Mouse (Mus musculus) 3134 (cell line): ENCODE measurements around the gene Zmym2.
"Not testable (repeated sequence)": the region's sequence is repeated elsewhere in the genome, so short reads cannot be mapped to it uniquely, and the experiment has no call there.

Source experiments
- DNase-seq: peaks from one replicate; pipeline ENCODE4 v3.0.0-alpha.2; 2011; ENCODE audit warnings: low spot score; ENCODE audit not compliant: insufficient read length; ENCODE audit errors: extremely low read depth

The Zmym2 gene

DNA sequence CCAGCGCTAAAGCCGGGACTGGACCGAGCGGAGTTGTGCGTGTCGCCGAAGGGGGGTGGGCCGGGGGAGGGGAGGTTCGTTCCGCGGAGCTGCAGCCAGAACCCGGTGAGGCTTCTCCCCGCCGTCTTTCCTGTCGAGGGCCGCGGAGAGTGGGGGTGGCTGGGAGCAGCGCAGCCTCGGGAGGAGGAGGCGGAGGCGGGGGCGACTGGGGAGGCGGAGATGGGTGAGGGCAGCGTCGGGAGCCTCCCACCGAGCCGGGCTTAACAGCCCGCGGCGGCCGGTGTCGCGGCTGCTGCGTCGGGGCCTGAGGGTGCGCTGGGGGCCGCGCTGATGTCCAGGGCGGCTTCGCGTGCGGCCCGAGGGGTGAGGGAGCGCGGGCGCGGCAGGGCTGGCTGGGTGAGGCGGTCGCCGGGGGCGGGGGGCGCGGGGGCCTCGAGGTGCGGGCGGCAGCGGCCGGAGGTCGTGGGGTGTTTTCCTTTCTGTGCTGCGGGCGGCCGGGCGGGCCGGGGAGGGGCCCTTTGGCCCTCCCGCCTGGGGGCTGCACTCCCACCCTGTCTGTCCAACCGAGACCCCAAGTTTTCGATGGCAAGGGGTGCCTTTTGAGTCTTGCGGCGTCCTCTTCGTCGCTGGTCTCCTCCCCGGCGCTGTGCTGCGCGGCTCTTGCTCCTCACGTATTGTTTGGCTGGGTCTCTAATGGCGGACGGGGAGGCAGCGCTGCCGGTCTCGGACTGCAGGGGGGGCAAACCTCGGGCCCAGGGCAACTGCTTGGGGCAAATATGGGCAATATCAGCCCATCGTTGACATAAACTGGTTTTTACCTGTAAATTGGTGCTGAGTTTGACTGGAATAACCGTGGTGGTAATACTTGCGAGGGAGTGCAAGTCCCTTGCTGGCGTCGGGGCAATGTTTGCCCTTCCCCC, at the start of gene Zmym2:
Gene Zmym2 (plus strand): TSS at position 60 of the 920 bp plus-strand sequence.
- DNase-seq, result peak; percentile 80

DNA sequence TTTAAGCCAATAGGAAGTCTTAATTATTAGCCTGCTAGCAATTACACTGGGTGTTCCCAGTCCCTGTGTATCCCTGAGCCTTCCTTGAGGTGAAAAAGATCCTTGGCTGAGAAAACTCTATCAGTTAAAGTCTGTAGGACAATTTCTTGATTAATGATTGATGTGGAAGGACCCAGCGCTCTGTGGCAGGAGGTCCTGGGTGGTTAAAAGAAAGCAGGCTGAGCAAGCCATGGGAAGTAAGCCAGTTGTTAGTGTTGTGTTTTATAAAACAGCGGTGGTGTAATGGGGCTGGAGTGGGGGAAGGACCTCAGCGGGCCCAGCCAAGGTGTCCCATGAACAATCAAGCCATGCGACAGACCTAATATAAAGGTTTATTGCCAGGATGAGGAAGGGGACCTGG, 42.4 kb upstream of the Zmym2 start:
- DNase-seq, result no peak

DNA sequence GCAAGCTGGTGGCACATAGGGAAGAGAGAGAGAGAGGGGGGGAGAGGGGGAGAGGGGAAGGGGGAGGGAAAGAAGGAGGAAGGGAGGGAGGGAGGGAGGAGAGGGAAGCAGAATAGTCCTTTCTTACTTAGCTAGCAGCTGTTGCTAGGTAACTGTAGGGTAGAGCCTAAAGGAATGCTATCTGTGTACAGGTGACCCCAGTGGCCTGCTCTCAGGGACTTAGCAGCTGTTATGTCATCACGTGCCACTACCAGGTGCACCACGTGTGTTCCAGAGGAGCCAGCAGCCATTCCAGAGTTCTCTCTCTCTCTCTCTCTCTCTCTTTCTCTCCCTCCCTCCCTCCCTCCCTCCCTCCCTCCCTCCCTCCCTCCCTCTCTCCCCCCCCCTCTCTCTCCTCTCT, 41.9 kb upstream of the Zmym2 start:
- no peak for DNase-seq

DNA sequence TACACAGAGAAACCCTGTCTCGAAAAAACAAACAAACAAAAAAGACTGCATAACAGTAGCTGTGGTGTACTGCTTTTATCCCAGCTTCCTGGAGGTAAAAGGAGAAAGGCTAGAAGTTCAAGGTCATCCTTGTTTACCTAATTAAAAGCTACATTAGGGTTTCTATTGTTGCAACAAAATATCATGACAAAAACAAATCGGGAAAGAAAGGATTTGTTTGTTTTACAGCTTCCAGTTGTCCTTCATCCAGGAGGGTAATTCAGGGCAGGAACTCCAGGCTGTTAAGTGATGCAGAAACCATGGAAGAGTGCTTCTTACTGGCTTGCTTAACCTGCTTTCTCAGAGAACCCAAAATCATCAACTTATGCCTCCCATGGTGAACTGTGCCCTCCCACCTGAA, 38.1 kb upstream of the Zmym2 start:
- no peak for DNase-seq

DNA sequence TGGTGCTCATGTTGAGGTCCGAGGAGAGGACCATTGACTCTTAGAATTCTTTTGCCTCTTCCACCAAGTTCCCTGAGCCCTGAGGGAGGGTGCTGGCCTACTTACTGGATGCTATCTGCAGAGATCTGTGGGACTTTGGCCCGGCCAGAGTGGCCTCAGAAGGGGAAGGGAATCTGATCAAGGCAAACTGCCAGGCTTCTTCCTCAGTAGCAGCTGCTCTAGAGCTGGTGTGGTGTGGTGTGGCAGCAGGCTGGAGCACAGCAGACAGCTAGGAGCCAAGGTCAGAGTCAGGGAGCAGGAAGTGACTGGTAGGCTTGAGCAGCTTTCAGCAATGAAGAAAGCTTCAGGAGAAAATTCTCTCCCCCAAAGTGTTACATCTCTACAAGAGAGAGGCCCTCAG, 36.8 kb upstream of the Zmym2 start:
- DNase-seq, result no peak

DNA sequence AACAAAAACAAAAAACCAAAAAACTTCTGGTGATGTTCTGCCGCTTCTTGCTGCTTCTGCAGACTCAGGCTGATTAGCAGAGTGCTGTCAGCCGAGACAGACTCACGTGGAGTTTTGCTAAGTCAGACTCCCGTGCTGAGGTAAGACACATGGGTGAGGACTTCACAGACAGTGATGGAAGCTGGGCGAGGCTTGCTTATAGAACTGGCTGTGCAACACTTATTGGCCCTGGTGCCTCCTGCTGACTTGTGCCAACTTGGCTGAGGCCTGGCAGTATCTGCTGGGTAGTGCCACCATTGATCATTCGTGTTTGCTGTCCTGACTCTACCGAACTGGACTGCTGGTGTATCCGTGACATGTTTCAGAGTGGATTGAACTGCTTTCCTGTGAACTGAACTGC, 22.4 kb upstream of the Zmym2 start:
- DNase-seq, result no peak

DNA sequence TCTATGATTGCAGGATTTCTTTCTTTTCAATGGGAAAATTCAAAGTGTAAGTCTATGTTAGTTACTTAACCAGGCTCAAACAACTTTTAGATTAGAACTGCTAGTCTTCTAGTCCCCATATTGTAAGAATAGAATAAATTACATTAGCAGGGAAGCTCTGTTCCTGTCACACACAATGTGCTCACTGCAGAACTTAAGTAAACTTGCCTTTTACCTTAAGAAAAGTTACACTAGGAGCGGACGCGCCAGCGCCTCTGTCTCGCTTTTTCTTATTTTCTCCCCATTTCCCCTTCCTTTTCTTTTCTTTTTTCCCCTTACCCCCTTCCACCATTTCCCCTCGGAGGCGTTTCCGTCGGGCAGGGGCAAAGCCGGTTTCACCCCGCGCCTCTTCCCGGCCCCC, 21.8 kb upstream of the Zmym2 start:
- DNase-seq, result no peak

DNA sequence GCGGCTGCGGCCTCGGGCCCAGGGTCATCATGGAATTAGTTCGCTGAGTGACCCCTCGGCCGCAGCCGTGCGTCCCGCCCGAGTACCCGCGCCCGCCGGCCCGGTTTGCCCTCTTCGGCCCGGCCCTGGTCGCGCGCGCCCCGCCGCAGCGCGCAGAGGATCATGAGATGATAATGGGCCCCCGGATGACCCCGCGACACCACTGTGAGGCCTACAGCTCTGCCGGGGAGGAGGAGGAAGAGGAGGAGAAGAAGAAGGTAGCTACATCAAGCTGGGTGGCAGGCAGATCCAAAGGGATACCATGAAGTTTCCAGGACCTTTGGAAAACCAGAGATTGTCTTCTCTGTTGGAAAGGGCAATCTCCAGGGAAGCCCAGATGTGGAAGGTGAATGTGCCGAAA, 21.3 kb upstream of the Zmym2 start:
- not testable (repeated sequence) for DNase-seq

DNA sequence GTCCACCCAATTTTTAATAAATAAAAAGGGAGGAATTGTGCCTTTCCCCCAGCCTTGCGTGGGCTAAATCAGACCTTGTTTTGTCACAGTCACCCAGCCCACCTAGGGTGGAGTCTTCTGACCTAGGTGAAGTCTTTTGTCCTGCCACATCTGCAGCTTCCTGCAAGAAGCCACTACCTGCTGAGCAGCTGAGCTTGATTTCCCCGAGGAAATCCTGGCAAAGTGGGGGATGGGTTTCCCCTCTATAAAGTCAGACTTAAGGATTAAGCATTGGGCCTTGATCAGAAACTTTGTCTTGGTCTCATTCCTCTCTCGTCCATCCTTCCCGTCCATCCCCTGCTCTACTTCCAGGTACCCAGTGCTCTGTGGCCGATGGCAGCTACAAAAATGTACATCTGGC, 12.9 kb upstream of the Zmym2 start:
- no peak for DNase-seq

DNA sequence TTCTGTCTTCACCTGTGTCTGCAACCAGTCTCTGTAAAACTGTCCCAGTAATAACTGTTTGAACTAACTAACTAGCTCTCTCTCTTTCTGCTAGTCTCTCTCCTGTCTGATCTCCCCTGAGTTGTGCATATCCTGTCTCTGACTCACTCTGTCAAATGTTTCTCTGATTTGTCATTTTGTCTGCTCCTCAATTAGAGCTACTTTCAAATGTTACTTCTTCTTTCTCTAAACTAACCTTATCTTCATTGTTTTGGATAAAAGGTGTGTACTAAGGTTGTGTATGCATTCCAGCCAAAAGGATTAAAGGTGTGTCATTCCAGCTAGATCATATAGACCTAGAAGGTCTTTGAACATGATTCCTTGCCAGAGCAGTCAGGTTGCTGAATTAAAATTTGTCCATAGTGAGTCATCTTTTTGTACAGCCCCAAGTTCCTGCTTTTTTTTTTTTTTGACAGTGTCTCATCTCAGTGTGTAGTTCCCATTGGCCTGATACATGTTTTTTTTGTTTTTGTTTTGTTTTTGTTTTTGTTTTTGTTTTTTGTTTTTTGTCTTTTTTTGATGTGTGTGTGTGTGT, 10.8 kb upstream of the Zmym2 start:
- peak; percentile 62 for DNase-seq

DNA sequence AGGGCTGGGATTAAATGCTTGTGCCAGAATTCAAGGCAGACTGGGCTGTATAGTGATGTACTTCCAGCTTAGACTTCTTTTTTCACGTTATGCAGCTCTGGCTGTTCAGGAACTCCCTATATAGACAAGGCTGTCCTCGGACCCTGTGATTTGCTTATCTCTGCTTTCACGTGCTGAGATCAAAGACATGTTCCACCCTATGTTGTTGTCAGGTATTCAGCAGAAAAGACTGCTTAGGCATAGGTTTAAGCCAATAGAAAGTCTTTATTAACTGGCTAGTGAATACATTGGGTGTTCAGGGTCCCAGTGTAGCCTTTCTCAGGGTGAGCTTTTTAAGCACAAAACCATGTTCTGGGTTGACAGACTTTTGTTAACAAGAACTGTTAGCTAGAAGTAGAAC, 5.2 kb upstream of the Zmym2 start:
- no peak for DNase-seq

DNA sequence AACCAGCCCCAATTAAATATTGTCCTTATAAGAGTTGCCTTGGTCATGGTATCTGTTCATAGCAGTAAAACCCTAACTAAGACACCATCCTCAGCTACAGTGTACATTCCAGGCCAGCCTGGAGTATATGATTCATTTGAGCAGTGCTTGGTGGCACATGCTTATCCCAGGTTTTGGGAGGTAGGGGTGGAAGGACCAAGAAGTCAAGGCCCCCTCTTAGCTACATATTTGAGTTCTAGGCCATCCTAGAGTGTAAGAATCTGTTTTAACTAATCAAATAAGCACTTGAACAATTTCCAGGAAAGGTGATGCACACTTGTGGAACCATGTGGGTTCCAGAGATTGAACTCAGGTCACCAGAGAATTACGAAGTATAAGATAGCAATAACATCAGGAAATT, 3.0 kb upstream of the Zmym2 start:
- DNase-seq, result no peak

DNA sequence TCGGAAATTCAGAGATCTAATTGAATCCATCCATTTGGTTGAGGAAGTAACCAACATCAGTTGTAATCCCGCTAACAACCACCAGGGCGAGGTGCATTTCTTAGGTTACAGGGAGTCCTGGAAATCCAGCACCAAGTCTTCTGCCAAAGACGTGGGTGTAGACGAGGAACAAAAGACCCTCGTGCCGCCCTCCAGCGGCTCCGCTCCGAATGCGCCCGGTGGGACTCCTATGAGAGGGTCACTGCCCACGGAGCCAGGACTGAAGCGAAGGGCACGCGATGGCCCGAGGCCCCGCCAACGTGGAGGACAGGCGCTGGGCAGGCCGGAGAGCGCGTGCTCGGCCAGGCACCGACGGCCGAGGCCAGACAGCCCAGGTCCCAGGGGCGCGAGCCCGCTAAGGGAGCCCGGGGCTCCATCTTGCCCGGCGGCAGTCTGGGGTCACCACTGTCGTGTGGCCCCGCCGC, 1.1 kb upstream of the Zmym2 start:
- DNase-seq, result peak; percentile 76

DNA sequence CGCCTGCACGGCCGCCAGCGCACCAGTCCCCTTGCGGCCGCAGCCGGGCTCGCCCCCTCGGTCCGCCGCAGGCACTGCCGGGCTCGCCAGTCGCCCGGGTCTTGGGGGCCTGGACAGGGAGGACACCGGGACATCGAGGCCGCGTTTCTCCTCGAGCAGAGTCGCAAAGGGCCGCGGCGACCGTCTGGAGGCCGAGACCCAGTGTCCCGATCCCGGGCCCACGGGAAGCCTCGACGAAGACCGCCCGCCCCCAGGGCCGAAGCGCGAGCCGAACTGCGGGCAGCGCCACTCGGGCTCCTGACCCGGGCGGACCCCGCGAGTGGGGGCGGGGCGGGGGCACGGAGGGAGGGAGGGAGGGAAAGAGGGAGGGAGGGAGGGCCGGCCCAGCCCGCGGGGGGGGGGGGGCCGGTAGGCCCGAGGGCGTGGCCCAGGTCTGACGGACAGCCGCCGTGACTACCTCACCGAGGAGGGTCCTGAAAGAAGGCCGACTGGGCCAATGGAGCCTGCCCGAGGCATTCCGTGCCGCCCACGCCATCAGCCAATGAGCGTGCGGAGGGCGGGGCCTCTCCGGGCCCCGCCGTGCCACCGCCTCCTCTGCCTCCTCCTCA, 363 bp upstream of the Zmym2 start:
- DNase-seq, result peak; percentile 74

DNA sequence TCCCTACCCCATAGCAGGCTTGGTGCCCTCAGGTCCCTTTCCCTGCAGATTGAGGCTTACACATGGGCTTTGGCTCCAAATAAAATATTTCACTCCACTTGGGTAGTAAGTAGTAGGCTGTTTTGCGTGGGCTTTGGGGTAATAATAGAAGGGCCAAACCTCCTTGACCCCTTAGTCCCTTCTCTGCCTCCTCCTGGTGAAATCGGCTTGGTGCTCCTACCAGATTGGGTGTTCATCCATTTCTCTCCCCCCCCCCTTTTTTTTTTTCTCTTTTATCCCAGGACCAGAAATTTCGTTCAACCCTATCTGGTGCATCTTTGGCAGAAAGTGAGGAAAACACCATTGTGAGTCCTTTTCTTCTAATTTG, 1.0 kb downstream of the Zmym2 start:
- no peak for DNase-seq

DNA sequence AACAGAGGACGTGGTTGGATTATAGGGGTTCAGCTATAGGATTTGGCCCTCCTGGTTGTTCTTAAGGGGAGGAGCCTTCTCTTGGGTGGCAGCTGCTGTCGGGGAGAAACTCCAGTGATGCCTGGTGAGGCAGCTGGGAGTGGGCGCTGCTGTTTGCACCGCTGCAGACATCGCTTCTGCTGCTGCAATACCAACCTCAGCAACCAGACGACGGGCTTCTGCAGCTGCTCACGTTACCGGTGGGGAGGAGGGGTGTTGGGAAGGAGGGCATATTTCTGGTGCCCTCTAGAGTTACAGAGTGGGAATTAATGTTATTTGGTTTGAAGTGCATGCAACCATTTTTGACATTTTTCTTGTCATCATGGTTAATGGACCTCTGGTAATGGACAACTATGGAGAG, 1.4 kb downstream of the Zmym2 start:
- DNase-seq, result peak; percentile 70

DNA sequence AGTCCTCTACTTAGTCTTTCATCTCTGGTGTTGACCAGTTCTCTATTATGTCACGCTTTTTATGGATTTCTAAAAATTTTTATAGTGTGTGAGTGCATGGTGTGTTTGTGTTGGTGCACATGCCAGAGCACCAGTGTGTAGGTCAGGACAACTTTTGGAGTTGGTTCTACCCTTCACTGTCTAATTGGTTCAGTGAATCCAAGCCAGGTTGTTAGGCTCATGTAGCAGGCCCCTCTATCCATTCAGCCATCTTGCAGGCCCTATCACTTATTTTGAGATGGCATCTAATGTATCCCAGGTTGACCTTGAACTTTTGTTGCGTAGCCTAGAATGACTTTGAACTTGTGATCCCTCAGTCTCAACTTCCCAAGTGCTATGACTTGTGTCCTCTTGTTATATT, 2.0 kb downstream of the Zmym2 start:
- no peak for DNase-seq

DNA sequence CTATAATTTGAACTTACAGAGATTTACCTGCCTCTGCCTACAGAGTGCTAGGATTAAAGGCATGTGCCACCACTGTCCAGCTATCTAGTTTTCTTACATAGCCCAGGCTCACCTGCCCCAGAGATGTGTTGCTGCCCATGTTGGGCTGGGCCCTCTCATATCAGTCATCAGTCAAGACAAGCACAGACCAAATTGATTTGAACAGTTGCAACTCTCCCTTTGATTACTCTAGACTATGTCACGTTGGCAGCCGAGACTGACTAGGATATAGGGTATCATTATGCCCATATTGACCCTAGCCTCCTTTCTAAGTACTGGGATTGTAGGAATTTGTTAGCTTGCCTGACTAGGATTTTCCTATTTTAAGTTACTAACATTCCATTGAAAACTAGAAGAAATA, 8.0 kb downstream of the Zmym2 start:
- no peak for DNase-seq

DNA sequence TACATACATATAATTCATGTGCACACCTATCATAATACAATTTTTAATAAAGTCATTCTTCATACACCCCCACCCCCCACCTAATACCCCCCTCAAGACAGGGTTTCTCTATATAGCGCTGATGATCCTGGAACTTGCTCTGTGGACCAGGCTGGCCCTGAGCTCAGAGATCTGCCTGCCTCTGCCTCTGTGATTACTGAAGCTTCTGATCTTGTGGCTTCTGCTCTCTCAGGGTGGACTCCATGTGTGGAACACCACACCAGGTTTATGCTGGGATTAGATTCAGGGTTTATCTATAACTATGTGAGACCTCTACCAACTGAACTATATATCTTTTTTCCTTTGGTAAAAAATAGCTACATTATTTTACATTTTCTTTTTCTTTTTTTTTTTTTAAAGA, 10.1 kb downstream of the Zmym2 start:
- no peak for DNase-seq

DNA sequence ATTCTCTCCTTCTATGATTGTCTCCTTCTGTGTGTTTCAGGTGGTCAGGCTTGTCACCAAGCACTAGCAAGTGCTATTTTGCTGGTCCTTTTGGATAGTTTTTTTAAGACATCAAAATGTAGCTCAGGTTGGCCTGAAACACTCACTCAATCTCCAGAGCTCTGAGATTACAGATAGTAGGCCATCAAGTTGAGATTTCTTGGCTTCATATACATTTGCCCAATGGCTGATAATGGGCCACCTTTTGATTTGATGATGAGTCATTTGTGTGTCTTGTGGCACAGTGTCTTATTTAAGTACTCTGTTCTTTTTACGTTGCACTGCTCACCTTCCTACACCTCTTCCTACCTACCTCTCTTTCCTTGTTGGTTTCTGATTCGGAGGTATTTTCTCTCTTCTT, 11.0 kb downstream of the Zmym2 start:
- DNase-seq, result no peak

DNA sequence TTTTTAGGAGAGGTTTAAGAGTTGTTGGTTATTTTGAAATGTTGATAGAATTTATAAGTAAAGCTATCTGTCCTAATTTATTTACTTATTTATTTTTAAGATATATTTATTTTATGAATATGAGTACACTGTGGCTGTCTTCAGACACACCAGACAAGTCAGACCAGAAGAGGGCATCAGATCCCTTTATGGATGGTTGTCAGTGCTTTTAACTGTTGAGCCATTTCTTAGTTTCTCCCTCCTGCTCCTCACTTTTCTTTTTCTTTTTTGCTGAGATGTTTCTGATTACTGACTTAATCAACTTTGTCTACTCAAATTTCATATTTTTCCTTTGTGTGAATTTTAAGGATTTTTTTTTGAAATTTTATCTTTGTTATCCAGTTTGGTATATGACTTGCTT, 13.2 kb downstream of the Zmym2 start:
- DNase-seq, result no peak

DNA sequence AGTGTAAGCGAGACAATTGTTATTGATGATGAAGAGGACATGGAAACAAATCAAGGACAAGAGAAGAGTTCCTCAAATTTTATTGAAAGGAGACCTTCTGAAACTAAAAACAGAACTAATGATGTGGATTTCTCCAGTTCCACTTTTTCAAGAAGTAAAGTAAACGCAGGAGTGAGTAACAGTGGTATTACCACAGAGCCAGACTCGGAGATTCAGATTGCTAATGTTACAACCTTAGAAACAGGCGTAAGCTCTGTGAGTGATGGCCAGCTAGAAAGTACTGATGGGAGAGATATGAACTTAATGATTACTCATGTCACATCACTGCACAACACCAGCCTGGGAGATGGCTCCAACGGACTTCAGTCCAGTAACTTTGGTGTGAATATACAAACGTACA, 16.6 kb downstream of the Zmym2 start:
- DNase-seq, result no peak
